Mouse (Mus musculus): ENCODE results near the gene Il25. TPM values are rescaled to one million over a fixed set of nuclear protein-coding genes. Genes with fewer than 3 reads are reported as not detected.
"Not testable (repeated sequence)": the region's sequence is repeated elsewhere in the genome, so short reads cannot be mapped to it uniquely, and the experiment has no call there.

The Il25 gene
- polyA plus RNA-seq, 1 experiment from 2014 or later: not detected

- H3K27me3 ChIP-seq (ENCODE audit: control insufficient read depth, insufficient read depth, low read length): no peaks in the 10 kb centered on the region
- H3K36me3 ChIP-seq (ENCODE audit: control insufficient read depth, insufficient read depth, low read length): no peaks in the 10 kb centered on the region
- no peak overlapping the region for H3K27ac ChIP-seq (ENCODE audit: low read length)
- no peak overlapping the region for H3K4me2 ChIP-seq (replicated peaks; ENCODE audit: low read depth, low read length)
- H3K9ac ChIP-seq (replicated peaks; ENCODE audit: low read depth, low read length): no peak overlapping the region
- no peaks in the 10 kb centered on the region for H3K4me1 ChIP-seq (ENCODE audit: control insufficient read depth, insufficient read depth, low read length)
- H3K4me3 ChIP-seq (ENCODE audit: low read depth, low read length): no peak overlapping the region
- no peak for ATAC-seq (ENCODE audit: insufficient number of reproducible peaks, insufficient read depth, low FRiP score, low read depth)
- no peaks in the 10 kb centered on the region for H3K9me3 ChIP-seq (ENCODE audit: control insufficient read depth, low read depth, low read length)
- 79% methylated on average over 3 of the region's 3 CpGs for WGBS
These were observed 23.0 kb downstream of the Il25 start for GRCm38 (mm10) chr14:54955481-54955880.

DNA sequence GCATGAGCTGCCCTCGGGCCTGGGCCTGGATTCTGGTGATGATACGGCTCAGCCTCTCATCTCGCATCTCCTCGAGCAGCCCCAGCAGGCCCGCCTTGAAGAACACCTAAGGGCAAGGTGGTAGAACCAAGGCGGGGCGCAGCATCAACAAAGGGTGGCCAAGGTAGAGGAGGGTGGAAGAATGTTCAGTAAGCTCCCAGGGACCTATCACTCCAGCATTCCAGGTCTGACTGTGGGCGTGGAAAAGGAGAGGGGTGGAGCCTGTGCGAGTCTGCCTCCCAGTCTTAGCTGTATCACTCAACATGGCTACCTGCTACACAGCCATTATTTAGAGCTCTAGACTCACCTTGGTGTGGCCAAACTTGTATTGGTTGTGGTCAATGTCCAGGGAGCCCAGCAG lies 24.0 kb downstream of the Il25 start:
- Histone ChIP-seq H3K9ac (replicated peaks; ENCODE audit: low read depth, low read length) (no peak overlapping the region), H3K9me3 (ENCODE audit: control insufficient read depth, low read depth, low read length) (no peaks in the 10 kb centered on the region), H3K4me1 (ENCODE audit: control insufficient read depth, insufficient read depth, low read length) (no peaks in the 10 kb centered on the region), H3K4me3 (ENCODE audit: low read depth, low read length) (no peak overlapping the region), H3K4me2 (replicated peaks; ENCODE audit: low read depth, low read length) (no peak overlapping the region), H3K27ac (ENCODE audit: low read length) (no peak overlapping the region), H3K36me3 (ENCODE audit: control insufficient read depth, insufficient read depth, low read length) (no peaks in the 10 kb centered on the region), H3K27me3 (ENCODE audit: control insufficient read depth, insufficient read depth, low read length) (no peaks in the 10 kb centered on the region)
- WGBS: 79% methylated on average over 9 of the region's 9 CpGs
- ATAC-seq (ENCODE audit: insufficient number of reproducible peaks, insufficient read depth, low FRiP score, low read depth): no peak

DNA sequence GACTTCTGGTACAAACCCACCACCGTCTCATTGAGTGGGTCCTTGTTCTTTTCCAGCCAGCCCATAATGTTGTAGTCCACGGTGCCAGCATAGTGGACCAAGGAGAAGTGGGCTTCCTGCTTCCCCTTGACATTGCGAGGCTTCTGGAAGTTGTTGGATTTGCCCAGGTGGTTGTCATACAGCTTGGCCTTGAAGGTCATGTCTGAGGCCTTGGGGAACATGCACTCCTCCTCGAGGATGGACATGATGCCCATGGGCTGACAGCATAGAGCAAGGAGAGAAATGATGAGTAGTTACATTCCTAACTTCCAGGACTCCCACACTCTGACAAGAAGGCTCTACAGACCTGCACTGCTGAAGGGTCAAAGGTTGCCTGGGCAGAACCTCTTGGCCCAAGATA lies 26.0 kb downstream of the Il25 start:
- 83% methylated on average over 4 of the region's 4 CpGs for WGBS
- no peak for ATAC-seq (ENCODE audit: insufficient number of reproducible peaks, insufficient read depth, low FRiP score, low read depth)

DNA sequence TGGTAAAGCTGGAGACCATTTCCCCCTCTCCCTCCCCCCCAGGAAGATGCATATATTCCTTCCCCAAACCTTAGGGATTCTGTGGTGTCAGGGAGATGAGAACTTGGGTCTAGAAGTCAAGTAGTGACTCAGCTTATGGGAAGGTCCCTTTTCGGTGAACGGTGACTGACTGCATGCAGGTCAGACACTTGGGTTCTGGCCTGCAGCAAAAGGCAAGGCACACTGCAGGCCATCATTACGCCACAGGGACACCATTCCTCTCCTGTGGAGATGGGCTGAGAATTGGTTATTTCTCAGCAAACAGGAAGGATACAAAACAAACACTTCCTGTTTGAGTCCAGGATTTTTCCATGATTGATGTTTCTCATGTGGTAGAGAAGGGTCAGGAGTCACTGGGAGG lies 26.7 kb downstream of the Il25 start:
- Histone ChIP-seq H3K36me3 (ENCODE audit: control insufficient read depth, insufficient read depth, low read length) (no peaks in the 10 kb centered on the region), H3K4me2 (replicated peaks; ENCODE audit: low read depth, low read length) (no peak overlapping the region), H3K9me3 (ENCODE audit: control insufficient read depth, low read depth, low read length) (no peaks in the 10 kb centered on the region), H3K27ac (ENCODE audit: low read length) (no peak overlapping the region), H3K9ac (replicated peaks; ENCODE audit: low read depth, low read length) (no peak overlapping the region), H3K4me1 (ENCODE audit: control insufficient read depth, insufficient read depth, low read length) (no peaks in the 10 kb centered on the region), H3K27me3 (ENCODE audit: control insufficient read depth, insufficient read depth, low read length) (no peaks in the 10 kb centered on the region), H3K4me3 (ENCODE audit: low read depth, low read length) (no peak overlapping the region)
- WGBS: 85% methylated on average over 3 of the region's 3 CpGs
- no peak for ATAC-seq (ENCODE audit: insufficient number of reproducible peaks, insufficient read depth, low FRiP score, low read depth)

More for the DNA sequence above, 26.0 kb downstream of the Il25 start:
- H3K36me3 ChIP-seq (ENCODE audit: control insufficient read depth, insufficient read depth, low read length): no peaks in the 10 kb centered on the region
- no peaks in the 10 kb centered on the region for H3K4me1 ChIP-seq (ENCODE audit: control insufficient read depth, insufficient read depth, low read length)
- H3K27ac ChIP-seq (ENCODE audit: low read length): no peak overlapping the region
- no peak overlapping the region for H3K4me2 ChIP-seq (replicated peaks; ENCODE audit: low read depth, low read length)
- H3K9ac ChIP-seq (replicated peaks; ENCODE audit: low read depth, low read length): no peak overlapping the region
- no peaks in the 10 kb centered on the region for H3K9me3 ChIP-seq (ENCODE audit: control insufficient read depth, low read depth, low read length)
- no peaks in the 10 kb centered on the region for H3K27me3 ChIP-seq (ENCODE audit: control insufficient read depth, insufficient read depth, low read length)
- H3K4me3 ChIP-seq (ENCODE audit: low read depth, low read length): no peak overlapping the region

- ATAC-seq (ENCODE audit: insufficient number of reproducible peaks, insufficient read depth, low FRiP score, low read depth); H3K9ac ChIP-seq (replicated peaks; ENCODE audit: low read depth, low read length): not testable (repeated sequence)
- 88% methylated on average over 12 of the region's 12 CpGs for WGBS
These were observed 27.5 kb downstream of the Il25 start for GRCm38 (mm10) chr14:54959853-54960613.

DNA sequence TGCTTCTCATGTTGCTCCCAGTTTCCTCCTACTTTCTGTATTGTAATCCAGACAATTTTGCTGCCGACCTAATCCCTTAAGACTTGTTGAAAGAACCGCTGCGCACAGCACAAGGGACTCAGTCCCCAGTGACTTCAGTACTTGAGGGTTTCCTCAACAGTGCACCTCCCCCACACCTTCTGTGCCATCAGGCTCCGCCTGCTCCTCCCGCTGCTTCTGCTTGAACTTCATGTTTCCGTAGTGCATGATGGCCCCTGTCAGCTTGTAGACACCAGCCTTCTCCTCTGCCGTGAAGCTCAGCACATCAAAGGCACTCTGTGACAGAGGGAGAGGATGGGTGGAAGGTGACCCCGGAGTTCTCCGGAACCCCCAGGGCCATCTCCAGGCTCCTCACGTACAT lies 28.3 kb downstream of the Il25 start:
- Histone ChIP-seq H3K9me3 (ENCODE audit: control insufficient read depth, low read depth, low read length) (no peaks in the 10 kb centered on the region), H3K4me3 (ENCODE audit: low read depth, low read length) (no peak overlapping the region), H3K36me3 (ENCODE audit: control insufficient read depth, insufficient read depth, low read length) (no peaks in the 10 kb centered on the region), H3K27me3 (ENCODE audit: control insufficient read depth, insufficient read depth, low read length) (no peaks in the 10 kb centered on the region), H3K27ac (ENCODE audit: low read length) (no peak overlapping the region), H3K4me1 (ENCODE audit: control insufficient read depth, insufficient read depth, low read length) (no peaks in the 10 kb centered on the region), H3K9ac (replicated peaks; ENCODE audit: low read depth, low read length) (no peak overlapping the region), H3K4me2 (replicated peaks; ENCODE audit: low read depth, low read length) (no peak overlapping the region)
- ATAC-seq (ENCODE audit: insufficient number of reproducible peaks, insufficient read depth, low FRiP score, low read depth): no peak
- WGBS: 64% methylated on average over 10 of the region's 10 CpGs

More at GRCm38 (mm10) chr14:54959853-54960613, 27.5 kb downstream of the Il25 start:
- H3K4me1 ChIP-seq (ENCODE audit: control insufficient read depth, insufficient read depth, low read length); H3K9me3 ChIP-seq (ENCODE audit: control insufficient read depth, low read depth, low read length); H3K36me3 ChIP-seq (ENCODE audit: control insufficient read depth, insufficient read depth, low read length); H3K27ac ChIP-seq (ENCODE audit: low read length); H3K27me3 ChIP-seq (ENCODE audit: control insufficient read depth, insufficient read depth, low read length); H3K4me3 ChIP-seq (ENCODE audit: low read depth, low read length); H3K4me2 ChIP-seq (replicated peaks; ENCODE audit: low read depth, low read length): not testable (repeated sequence)

- H3K9me3 ChIP-seq (ENCODE audit: control insufficient read depth, low read depth, low read length): no peaks in the 10 kb centered on the region
- H3K4me2 ChIP-seq (replicated peaks; ENCODE audit: low read depth, low read length): no peak overlapping the region
- 73% methylated on average over 5 of the region's 5 CpGs for WGBS
- no peak overlapping the region for H3K4me3 ChIP-seq (ENCODE audit: low read depth, low read length)
- H3K36me3 ChIP-seq (ENCODE audit: control insufficient read depth, insufficient read depth, low read length): no peaks in the 10 kb centered on the region
- no peak overlapping the region for H3K9ac ChIP-seq (replicated peaks; ENCODE audit: low read depth, low read length)
- ATAC-seq (ENCODE audit: insufficient number of reproducible peaks, insufficient read depth, low FRiP score, low read depth): no peak
- no peak overlapping the region for H3K27ac ChIP-seq (ENCODE audit: low read length)
- H3K4me1 ChIP-seq (ENCODE audit: control insufficient read depth, insufficient read depth, low read length): no peaks in the 10 kb centered on the region
- no peaks in the 10 kb centered on the region for H3K27me3 ChIP-seq (ENCODE audit: control insufficient read depth, insufficient read depth, low read length)
These were observed 29.0 kb downstream of the Il25 start for GRCm38 (mm10) chr14:54961487-54961886.

DNA sequence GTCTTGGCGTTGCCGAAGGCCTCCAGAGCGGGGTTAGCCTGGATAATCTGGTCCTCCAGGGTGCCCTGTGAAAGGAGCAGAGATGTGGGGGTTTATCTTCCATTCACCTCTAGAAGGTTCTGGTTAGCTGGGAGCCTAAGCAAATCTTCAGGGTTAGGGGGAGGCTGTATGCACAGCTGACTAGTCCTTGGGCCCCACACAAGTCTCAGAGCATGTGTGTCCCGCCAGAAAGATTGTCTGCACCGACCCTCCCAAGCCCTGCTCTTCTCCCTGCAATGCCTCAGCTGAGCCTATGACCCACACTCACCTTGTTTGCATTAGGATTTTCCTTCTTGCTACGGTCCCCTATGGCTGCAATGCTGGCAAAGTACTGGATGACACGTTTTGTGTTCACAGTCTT lies 30.2 kb downstream of the Il25 start:
- H3K4me3 ChIP-seq (ENCODE audit: low read depth, low read length): no peak overlapping the region
- H3K36me3 ChIP-seq (ENCODE audit: control insufficient read depth, insufficient read depth, low read length): no peaks in the 10 kb centered on the region
- H3K27me3 ChIP-seq (ENCODE audit: control insufficient read depth, insufficient read depth, low read length): no peaks in the 10 kb centered on the region
- H3K9ac ChIP-seq (replicated peaks; ENCODE audit: low read depth, low read length): no peak overlapping the region
- no peaks in the 10 kb centered on the region for H3K9me3 ChIP-seq (ENCODE audit: control insufficient read depth, low read depth, low read length)
- H3K4me2 ChIP-seq (replicated peaks; ENCODE audit: low read depth, low read length): no peak overlapping the region
- no peak for ATAC-seq (ENCODE audit: insufficient number of reproducible peaks, insufficient read depth, low FRiP score, low read depth)
- 75% methylated on average over 7 of the region's 7 CpGs for WGBS
- no peaks in the 10 kb centered on the region for H3K4me1 ChIP-seq (ENCODE audit: control insufficient read depth, insufficient read depth, low read length)
- no peak overlapping the region for H3K27ac ChIP-seq (ENCODE audit: low read length)

DNA sequence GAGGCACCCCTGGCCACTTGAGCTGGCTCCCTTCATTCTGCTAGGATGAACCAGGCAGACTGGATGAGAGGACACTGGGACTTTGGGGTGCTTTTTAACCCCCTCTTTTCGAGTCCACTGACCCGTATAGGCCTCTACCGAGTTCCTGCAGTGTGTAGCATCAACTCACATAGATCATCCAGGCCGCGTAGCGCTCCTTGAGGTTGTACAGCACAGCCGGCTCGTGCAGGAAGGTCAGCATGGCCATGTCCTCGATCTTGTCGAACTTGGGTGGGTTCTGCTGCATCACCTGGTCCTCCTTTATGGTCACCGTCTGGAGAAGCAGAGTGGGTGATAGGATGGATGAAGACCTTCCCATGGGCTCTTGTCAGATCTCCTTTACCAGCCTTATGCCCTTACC lies 31.2 kb downstream of the Il25 start:
- Histone ChIP-seq H3K27me3 (ENCODE audit: control insufficient read depth, insufficient read depth, low read length) (no peaks in the 10 kb centered on the region), H3K36me3 (ENCODE audit: control insufficient read depth, insufficient read depth, low read length) (no peaks in the 10 kb centered on the region), H3K9me3 (ENCODE audit: control insufficient read depth, low read depth, low read length) (no peaks in the 10 kb centered on the region), H3K9ac (replicated peaks; ENCODE audit: low read depth, low read length) (no peak overlapping the region), H3K27ac (ENCODE audit: low read length) (no peak overlapping the region), H3K4me1 (ENCODE audit: control insufficient read depth, insufficient read depth, low read length) (no peaks in the 10 kb centered on the region), H3K4me2 (replicated peaks; ENCODE audit: low read depth, low read length) (no peak overlapping the region), H3K4me3 (ENCODE audit: low read depth, low read length) (no peak overlapping the region)
- ATAC-seq (ENCODE audit: insufficient number of reproducible peaks, insufficient read depth, low FRiP score, low read depth): no peak
- WGBS: 89% methylated on average over 11 of the region's 11 CpGs

Measured in stomach, embryonic 14.5 days (tissue).